Mouse (Mus musculus) megakaryocyte, embryonic 14.5 days (primary cell): ENCODE measurements around the gene Bend6. TPM values are rescaled to one million over a fixed set of nuclear protein-coding genes. Genes with fewer than 3 reads are reported as not detected.
A peak's percentile ranks its signal among the peaks of the same experiment; 100 is the strongest.

Experiments used
- H3K27me3 ChIP-seq: replicated peaks from 2 replicates; pipeline ENCODE3; 2012; ENCODE audit warnings: inconsistent platforms
- H3K36me3 ChIP-seq: replicated peaks from 2 replicates; pipeline ENCODE3; 2012; ENCODE audit warnings: low read length, inconsistent platforms, mixed read lengths
- H3K4me1 ChIP-seq: 2 replicates; pipeline ENCODE4 v1.6.1; 2012; ENCODE audit warnings: inconsistent platforms
- H3K4me3 ChIP-seq: replicated peaks from 2 replicates; pipeline ENCODE3; 2012; ENCODE audit warnings: moderate library complexity, mild to moderate bottlenecking, inconsistent platforms
- H3K9me3 ChIP-seq: 2 replicates; pipeline ENCODE4 v1.6.1; 2012; ENCODE audit warnings: inconsistent platforms
- FLI1 ChIP-seq: IDR thresholded peaks from 2 replicates; pipeline ENCODE4 v1.6.1; 2012; ENCODE audit warnings: low read length, inconsistent platforms, mixed read lengths
- GATA1 ChIP-seq: IDR thresholded peaks from 3 replicates; pipeline ENCODE4 v1.6.1; 2012; ENCODE audit warnings: mixed read lengths, low read length, inconsistent platforms, borderline replicate concordance
- polyA plus RNA-seq: library from polyadenylated mRNA; stranded (reverse); fragments of >175 nt; gene quantifications from 2 replicates; pipeline ENCODE4 v1.2.3, GENCODE M21; 2012; ENCODE audit warnings: low replicate concordance; ENCODE audit not compliant: insufficient read depth

Bend6 gene
- not detected in 2 replicates for polyA plus RNA-seq

- Histone ChIP-seq H3K27me3 (peaks cover 87% of the 10 kb centered on the region), H3K4me3 (peak within 1 kb of the TSS; percentile 91), H3K9me3 (0 out of 2 replicates have a peak, but pooled peaks cover 2% of the 10 kb centered on the region), H3K4me1 (peaks cover 26% of the 10 kb centered on the region), H3K36me3 (no peaks in the 10 kb centered on the region)
- TF ChIP-seq GATA1 (no peak), FLI1 (no peak)
Observed at GRCm38 (mm10) chr1:33907421-33908190, at the start of gene Bend6. TSS of gene Bend6 (minus strand) at chr1:33907816.

GRCm38 (mm10) chr1:33955626-33956025, 48.0 kb upstream of the Bend6 start:
- no peaks in the 10 kb centered on the region for H3K36me3 ChIP-seq
- H3K4me3 ChIP-seq, result no peak overlapping the region
- no peaks in the 10 kb centered on the region for H3K4me1 ChIP-seq
- H3K9me3 ChIP-seq, result peaks cover 7% of the 10 kb centered on the region; the same call in 1 of the 2 replicates
- peaks cover 1% of the 10 kb centered on the region for H3K27me3 ChIP-seq
- no peak for TF ChIP-seq FLI1
- no peak for TF ChIP-seq GATA1

- peaks cover 8% of the 10 kb centered on the region for H3K27me3 ChIP-seq
- TF ChIP-seq GATA1 (no peak), FLI1 (no peak)
- H3K4me3 ChIP-seq, result no peak overlapping the region
- no peaks in the 10 kb centered on the region for H3K36me3 ChIP-seq
- H3K9me3 ChIP-seq, result peaks cover 19% of the 10 kb centered on the region
- no peaks in the 10 kb centered on the region for H3K4me1 ChIP-seq
Observed at GRCm38 (mm10) chr1:33948511-33948910, 40.9 kb upstream of the Bend6 start.

- TF ChIP-seq FLI1 (no peak), GATA1 (no peak)
- no peak overlapping the region for H3K4me3 ChIP-seq
- H3K27me3 ChIP-seq, result peaks cover 8% of the 10 kb centered on the region
- no peaks in the 10 kb centered on the region for H3K4me1 ChIP-seq
- H3K36me3 ChIP-seq, result no peaks in the 10 kb centered on the region
- peaks cover 19% of the 10 kb centered on the region for H3K9me3 ChIP-seq
Observed at GRCm38 (mm10) chr1:33947838-33948237, 40.2 kb upstream of the Bend6 start.

GRCm38 (mm10) chr1:33946601-33947395, 39.2 kb upstream of the Bend6 start:
- peaks cover 8% of the 10 kb centered on the region for H3K27me3 ChIP-seq
- H3K9me3 ChIP-seq, result peaks cover 15% of the 10 kb centered on the region
- H3K36me3 ChIP-seq, result no peaks in the 10 kb centered on the region
- no peak overlapping the region for H3K4me3 ChIP-seq
- TF ChIP-seq FLI1 (no peak), GATA1 (no peak)
- H3K4me1 ChIP-seq, result no peaks in the 10 kb centered on the region

- Histone ChIP-seq H3K4me1 (no peaks in the 10 kb centered on the region), H3K9me3 (peaks cover 15% of the 10 kb centered on the region), H3K4me3 (no peak overlapping the region), H3K36me3 (no peaks in the 10 kb centered on the region), H3K27me3 (peaks cover 8% of the 10 kb centered on the region)
- TF ChIP-seq FLI1 (no peak), GATA1 (no peak)
Observed at GRCm38 (mm10) chr1:33945756-33946155, 38.1 kb upstream of the Bend6 start.

GRCm38 (mm10) chr1:33944977-33945750, 37.5 kb upstream of the Bend6 start:
- Histone ChIP-seq H3K4me3 (peak overlapping the region; percentile 21), H3K27me3 (peaks cover 8% of the 10 kb centered on the region), H3K36me3 (no peaks in the 10 kb centered on the region), H3K4me1 (no peaks in the 10 kb centered on the region), H3K9me3 (peaks cover 15% of the 10 kb centered on the region)
- TF ChIP-seq GATA1 (no peak), FLI1 (no peak)

- Histone ChIP-seq H3K9me3 (peaks cover 3% of the 10 kb centered on the region; the same call in 1 of the 2 replicates), H3K36me3 (no peaks in the 10 kb centered on the region), H3K4me3 (no peak overlapping the region), H3K4me1 (no peaks in the 10 kb centered on the region), H3K27me3 (peaks cover 10% of the 10 kb centered on the region)
- no peak for TF ChIP-seq GATA1
- TF ChIP-seq FLI1, result no peak
Observed at GRCm38 (mm10) chr1:33943943-33944342, 36.3 kb upstream of the Bend6 start.

- H3K36me3 ChIP-seq, result no peaks in the 10 kb centered on the region
- H3K4me3 ChIP-seq, result no peak overlapping the region
- H3K4me1 ChIP-seq, result no peaks in the 10 kb centered on the region
- H3K27me3 ChIP-seq, result peaks cover 10% of the 10 kb centered on the region
- TF ChIP-seq GATA1, result no peak
- TF ChIP-seq FLI1, result no peak
- H3K9me3 ChIP-seq, result no peaks in the 10 kb centered on the region
Observed at GRCm38 (mm10) chr1:33942638-33943037, 35.0 kb upstream of the Bend6 start.
